Mouse (Mus musculus) erythroid progenitor cell, adult 5-6 weeks (primary cell): ENCODE data around the gene Cul1. TPM values are rescaled to one million over a fixed set of nuclear protein-coding genes. Genes with fewer than 3 reads are reported as not detected.
"Not testable (repeated sequence)": the region's sequence is repeated elsewhere in the genome, so short reads cannot be mapped to it uniquely, and the experiment has no call there.

Experiments used
- ATAC-seq: replicated peaks from 2 replicates; pipeline ENCODE4 v1.8.0; 2016; ENCODE audit warnings: moderate number of reproducible peaks, mild to moderate bottlenecking, moderate TSS enrichment, inconsistent platforms; ENCODE audit not compliant: poor library complexity, low FRiP score, severe bottlenecking
- total RNA-seq, 2 experiments: library from RNA; stranded (forward) in 1 of 2; stranded (reverse) in 1 of 2; fragments of 150-400 nt in 1 of 2; fragments of 186-747, 209-891 nt in 1 of 2; gene quantifications; 2 replicates each; pipeline versions ENCODE4 v1.2.3 to v1.2.4; 2015 to 2017; ENCODE audit warnings: low replicate concordance in 2 of 2

The Cul1 gene
- 195 and 263 TPM in 2 replicates for total RNA-seq (2015; ENCODE audit: low replicate concordance)
- 75.3 and 91.0 TPM in 2 replicates for total RNA-seq (2017; ENCODE audit: low replicate concordance)

GRCm38 (mm10) chr6:47453098-47453497, at the start of gene Cul1:
Cul1 (plus strand) TSS chr6:47453398.
- ATAC-seq: no peak

DNA sequence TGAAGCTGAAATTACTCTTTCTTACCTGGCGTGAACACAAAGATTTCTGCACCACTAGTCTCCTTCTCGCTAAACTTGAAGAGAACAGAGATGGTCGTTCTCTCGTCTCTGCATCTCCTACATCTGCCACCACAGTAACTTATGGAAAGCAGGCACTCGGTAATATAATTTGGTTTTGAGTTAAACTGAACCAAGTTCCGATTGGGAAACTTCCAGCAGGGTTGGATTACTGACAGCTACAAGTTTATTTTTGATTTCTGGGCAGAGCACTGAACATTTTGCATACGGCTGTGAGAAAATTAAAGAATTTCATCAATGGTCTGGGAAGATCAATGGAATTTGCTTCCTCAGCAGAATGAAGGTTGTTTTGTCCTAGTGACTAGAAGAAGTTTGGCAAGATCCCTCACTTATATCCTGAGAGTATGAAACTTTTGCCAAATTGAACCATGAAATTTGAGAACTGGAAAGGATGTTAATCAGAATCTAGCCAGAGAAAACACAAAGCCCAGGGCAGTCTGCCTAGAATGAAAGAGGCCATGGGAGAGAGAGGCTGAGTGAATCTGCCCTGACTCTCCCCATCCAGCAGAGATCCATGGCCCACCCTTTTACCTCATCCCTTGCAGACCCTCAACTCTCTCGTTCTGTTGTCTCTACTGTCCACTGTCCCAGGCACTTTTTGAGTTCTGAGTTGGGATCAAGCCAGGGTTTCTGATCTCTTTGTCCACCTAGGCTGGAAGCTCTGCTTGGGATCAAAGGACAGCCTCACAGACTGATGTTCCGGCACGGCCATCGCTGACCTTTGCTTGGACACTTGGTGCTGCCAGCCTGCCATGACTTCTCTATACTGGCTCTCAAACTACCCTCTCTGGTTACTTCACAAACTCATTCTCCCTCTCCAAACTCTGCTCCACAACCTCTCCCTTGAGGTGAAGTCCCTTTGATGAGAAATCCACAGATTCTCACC, 48.5 kb upstream of the Cul1 start:
- no peak for ATAC-seq

- ATAC-seq: no peak
These were observed 40.2 kb upstream of the Cul1 start for GRCm38 (mm10) chr6:47412886-47413606.

- no peak for ATAC-seq
These were observed 39.5 kb upstream of the Cul1 start for GRCm38 (mm10) chr6:47413656-47414055.

GRCm38 (mm10) chr6:47418691-47419090, 34.5 kb upstream of the Cul1 start:
- no peak for ATAC-seq

GRCm38 (mm10) chr6:47420156-47420555, 33.0 kb upstream of the Cul1 start:
- ATAC-seq: no peak

DNA sequence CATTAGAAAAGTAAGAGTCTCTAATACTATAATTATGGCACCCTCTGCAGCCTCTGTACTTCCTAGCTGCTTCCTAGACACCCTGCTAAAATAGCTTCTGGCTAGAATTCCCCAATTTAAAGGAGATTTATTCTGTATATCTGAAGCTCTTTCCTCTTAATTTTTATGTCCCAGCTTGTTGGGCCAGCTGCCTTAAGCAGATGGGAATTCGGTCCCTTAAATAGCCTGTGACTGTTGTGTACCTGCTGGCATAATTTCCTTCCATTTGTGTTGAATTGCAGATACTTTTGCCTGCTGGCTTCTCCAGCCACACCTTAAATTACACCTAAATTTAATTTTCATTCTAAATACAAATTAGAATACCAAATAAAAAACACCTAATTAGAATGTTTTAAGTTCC, 32.0 kb upstream of the Cul1 start:
- no peak for ATAC-seq

DNA sequence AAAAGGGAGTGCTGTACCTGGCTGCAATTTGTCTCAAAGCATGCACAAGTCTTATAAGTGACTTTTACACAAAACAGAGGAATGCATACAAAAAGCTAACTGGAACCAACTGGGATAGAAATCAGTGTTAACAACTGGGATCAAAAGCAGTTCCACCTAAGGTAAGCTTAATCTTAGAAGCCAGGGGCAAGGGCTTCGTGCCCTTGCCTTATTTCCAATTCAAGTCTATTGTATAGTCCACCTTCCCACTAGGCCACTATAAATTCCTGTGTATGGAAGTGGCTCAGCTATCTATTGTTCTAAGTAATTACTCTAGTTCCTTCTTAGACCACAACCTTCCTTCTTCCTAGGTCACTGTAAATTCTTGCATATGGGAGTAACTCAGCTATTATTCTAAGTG, 27.1 kb upstream of the Cul1 start:
- ATAC-seq: no peak

GRCm38 (mm10) chr6:47426556-47426955, 26.6 kb upstream of the Cul1 start:
- not testable (repeated sequence) for ATAC-seq

DNA sequence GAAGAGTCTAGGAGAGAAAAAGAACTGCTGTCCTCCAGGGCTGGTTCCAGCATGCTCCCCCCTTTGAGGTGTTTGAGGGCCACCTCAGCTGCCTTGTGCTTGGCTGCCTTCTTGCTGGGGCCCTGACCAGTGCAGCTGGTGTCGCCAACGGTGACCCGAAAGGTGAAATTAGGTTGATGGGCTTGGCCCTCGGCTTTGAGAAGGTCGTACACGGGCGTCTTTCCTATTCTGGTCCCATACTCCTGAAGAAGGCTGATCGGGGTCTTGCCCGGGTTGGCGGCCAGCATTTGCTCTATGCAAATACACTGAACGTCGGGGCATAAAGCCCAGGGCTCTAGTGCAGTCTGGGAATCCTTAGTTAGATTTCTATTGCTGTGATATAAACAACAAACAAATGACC, 20.4 kb upstream of the Cul1 start:
- ATAC-seq: peak; percentile 65; the same call in 1 of the 2 replicates

DNA sequence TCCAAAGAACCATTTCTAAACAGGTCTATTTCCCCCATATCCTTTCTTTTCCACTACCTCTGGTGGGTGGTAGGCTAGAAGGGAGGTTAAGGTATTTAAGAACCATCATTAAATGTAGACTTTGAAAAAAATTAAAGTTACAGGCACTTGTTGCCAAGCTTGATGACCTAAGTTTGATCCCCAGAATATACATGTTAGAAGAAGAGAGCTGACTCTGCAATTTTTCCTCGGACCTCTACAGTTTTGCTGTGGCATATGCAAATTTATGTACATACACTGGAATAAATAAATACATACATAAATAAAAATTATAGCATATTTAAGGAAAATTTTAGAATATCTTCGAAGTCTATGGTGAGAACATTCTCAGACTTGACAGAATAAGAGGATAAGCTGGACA, 13.1 kb upstream of the Cul1 start:
- ATAC-seq: no peak

DNA sequence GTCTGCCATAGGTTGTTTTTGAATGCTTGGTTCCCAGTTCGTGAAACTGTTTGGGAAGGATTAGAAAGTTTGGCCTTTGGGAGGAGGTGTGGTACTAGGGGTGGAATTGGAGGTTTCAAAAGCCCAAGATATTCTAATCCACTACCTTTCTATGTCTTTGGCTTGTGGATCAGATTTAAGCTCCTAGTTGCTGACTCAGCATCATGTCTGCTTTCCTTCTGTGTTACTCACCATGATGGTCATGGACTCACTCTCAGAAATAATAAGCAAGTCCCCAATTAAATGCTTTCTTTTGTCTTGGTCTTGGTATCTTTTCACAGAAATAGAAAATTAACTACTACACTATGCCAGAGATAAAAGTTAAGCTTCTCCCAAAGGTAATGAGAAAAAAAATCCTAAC, 5.5 kb upstream of the Cul1 start:
- ATAC-seq: no peak

DNA sequence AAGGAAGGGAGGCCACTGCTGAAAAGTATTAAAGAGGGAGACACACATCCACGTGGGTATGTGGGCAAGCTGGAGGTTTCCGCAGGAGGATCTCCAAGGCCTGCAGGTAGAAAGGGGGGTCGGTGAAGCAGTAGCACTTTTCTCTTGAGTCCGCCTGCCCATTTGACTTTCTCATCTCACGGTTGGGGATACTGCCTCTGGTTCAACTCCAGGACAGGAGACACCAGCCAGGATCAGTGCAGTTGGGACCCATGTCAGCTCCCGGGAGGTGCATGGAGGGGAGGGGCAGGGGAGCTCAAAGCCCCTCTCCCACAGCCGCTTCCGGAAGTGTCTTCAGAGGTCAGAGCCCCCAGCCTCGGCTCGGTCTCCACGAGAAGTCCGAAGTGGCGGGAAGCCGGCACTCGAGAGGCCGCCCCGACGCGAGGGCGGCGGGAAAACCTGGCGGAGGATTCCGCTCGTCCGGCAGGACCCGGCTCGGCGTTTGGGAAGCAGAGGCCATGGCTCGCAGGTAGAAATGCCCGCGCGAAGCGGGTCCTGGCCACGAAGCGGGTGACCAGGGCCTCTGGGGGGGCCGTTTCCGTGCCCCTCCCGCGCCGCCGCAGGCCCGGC, 428 bp downstream of the Cul1 start:
- peak; percentile 60 for ATAC-seq

DNA sequence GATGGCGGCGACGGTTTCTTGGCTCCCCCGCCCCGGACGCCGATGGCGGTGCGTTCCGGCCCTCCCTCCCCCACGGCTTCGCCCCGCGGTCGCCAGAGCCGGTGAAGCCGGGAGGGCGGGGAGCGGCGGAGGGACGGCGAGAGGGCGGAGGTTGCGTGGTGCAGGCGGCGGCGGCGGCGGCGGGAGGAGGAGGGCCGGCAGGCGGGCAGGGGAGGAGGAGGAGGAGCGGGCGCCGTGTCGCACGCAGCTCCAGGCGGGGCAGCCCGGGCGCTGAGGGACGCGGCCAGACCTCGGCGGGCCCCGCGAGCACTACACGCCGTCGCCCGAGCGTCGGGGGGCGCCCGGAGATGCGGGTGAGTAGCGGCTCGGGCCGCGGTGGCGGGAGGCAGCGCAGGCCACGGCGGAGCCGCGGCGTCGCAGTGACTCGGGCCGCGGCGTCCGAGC, 955 bp downstream of the Cul1 start:
- peak; percentile 88 for ATAC-seq

DNA sequence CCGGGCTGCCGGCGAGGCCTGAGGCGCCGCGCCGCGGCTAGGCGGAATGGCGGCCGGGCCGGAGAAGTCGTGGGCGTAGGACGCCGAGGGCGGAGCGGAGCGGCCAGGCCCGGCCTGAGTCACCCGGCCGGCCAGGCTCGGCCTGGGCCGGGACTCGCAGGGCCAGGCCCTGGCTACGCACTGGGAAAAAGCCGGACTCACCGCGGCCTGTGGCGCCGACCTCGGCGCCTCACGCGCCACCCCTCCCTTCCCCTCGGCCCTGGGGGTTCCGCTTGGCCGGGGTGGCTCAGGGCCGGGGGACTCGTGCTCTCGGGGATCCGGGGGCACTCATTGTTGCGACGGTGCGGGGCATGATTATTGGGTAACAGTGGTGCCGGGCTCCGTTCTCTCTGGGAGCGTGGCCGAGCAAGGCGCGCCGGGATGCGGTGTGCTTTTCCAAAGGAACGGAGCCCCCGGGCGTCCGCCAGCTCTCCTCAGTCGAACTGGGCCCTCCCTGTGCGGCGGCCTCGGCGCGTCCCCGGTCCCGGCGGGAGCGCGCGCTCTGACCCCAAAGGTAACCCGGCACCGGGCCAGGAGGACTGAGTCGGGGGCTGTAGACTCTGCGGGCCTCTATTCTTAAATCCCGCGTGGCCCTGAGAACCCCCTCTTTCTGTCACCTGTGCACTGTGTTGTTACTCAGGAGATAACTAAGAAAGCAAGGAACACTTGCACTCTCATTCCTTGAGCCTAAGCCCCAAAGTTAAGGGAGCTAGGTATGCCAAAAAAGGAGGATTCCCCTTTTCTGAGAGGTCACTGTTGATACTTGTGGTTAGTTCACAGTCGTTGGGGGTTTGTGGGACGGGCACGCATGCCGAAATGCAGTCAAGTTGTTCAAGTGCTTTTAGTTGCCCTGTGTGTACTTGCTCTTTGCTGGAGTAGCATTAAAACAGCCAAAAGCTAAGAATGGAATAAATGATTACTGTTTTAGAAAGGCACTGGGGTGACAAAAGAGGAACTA, 1.7 kb downstream of the Cul1 start:
- peak; percentile 61 for ATAC-seq

DNA sequence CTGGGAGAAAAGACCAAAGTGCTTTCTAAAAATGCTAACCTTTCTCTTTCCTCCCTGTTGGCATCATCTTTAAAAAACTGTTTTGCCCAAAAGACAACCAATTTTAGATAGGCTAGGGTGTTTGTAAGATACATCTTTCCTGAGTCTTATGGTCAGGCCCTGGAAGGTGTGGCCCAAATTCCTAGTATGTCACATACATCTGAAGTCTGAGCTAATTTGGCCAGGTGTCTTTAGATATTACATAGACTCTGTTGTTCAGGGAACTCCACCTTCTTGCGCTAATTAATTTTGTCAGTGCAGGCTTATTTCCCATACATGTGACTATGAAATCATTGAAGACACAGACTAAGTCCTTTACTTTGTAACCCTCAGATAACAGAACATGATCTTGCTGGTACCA, 2.6 kb downstream of the Cul1 start:
- no peak for ATAC-seq

DNA sequence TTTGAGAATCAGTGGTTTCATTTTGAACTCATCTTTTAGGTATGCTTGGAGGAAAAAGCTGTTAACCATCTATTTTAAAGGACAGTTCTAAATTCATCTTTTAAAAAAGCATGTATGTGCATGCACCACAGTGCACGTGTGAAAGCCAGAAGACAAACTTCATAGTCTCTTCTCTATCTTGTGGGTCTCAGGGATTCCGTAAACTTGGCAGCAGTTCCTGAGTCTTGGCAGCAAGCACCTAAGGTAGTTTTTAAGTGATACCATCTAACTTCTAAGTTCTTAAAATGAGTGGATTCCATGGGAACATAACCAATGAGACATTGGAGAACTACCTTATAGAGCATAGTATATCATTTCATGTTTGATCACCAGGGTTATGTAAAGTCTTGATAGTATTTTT, 3.7 kb downstream of the Cul1 start:
- no peak for ATAC-seq

DNA sequence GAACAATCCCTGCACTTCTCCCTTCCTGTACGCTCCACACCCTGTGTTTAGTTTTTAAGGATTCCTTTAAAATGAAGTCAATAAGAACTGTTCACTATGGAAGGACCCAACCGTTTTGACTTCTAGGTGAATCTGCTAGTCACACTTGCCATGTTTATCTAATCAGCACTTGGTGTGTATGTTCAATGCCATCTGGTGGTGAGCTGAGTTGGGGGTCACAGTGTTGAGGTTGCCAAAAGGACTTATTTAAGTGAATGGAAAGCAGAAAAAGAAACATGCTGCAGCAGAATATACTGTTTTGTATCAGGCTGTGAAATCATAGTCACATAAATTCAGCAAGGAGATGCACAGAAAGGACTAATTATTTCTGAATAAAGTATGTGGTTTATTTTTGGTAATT, 12.2 kb downstream of the Cul1 start:
- ATAC-seq: peak; percentile 30; the same call in 1 of the 2 replicates

GRCm38 (mm10) chr6:47466488-47466887, 13.3 kb downstream of the Cul1 start:
- no peak for ATAC-seq
